Mouse (Mus musculus) G1E (cell line): ENCODE data around the gene Mtus2. TPM values are rescaled to one million over a fixed set of nuclear protein-coding genes. Genes with fewer than 3 reads are reported as not detected.

Source experiments
- ATAC-seq: 2 replicates; pipeline ENCODE4 v1.8.0; 2016; ENCODE audit warnings: mild to moderate bottlenecking; ENCODE audit not compliant: insufficient number of reproducible peaks, poor library complexity, low FRiP score, severe bottlenecking; ENCODE audit errors: extremely low read depth
- DNase-seq: peaks from one replicate; pipeline ENCODE4 v3.0.0; 2012; ENCODE audit warnings: low spot score
- H3K27me3 ChIP-seq: 2 replicates; pipeline ENCODE4 v1.6.1; 2012; ENCODE audit warnings: mild to moderate bottlenecking, low read length, inconsistent platforms; ENCODE audit not compliant: insufficient read depth
- H3K36me3 ChIP-seq: replicated peaks from 2 replicates; pipeline ENCODE3; 2012; ENCODE audit warnings: mild to moderate bottlenecking, inconsistent platforms
- H3K4me1 ChIP-seq: 2 replicates; pipeline ENCODE4 v1.6.1; 2012; ENCODE audit warnings: low read depth, low read length, inconsistent platforms, mixed read lengths; ENCODE audit not compliant: insufficient read depth
- H3K4me3 ChIP-seq: 2 replicates; pipeline ENCODE4 v1.5.1; 2012; ENCODE audit warnings: low read depth, mild to moderate bottlenecking, inconsistent platforms, low read length, moderate library complexity, mixed read lengths
- H3K9me3 ChIP-seq: replicated peaks from 2 replicates; pipeline ENCODE4 v1.6.1; 2012; ENCODE audit warnings: inconsistent platforms
- CTCF ChIP-seq: IDR thresholded peaks from 2 replicates; pipeline ENCODE4 v1.5.1; 2012; ENCODE audit warnings: low read depth, low read length, inconsistent platforms, mixed read lengths
- GATA1 ChIP-seq: IDR thresholded peaks from 2 replicates; pipeline ENCODE4 v1.6.1; 2012; ENCODE audit warnings: borderline replicate concordance, low read length, inconsistent platforms, mixed read lengths
- GATA2 ChIP-seq: IDR thresholded peaks from 2 replicates; pipeline ENCODE4 v1.6.1; 2012; ENCODE audit warnings: low read depth, low read length, inconsistent platforms, borderline replicate concordance
- POLR2AphosphoS5 ChIP-seq: IDR thresholded peaks from 2 replicates; pipeline ENCODE4 v1.6.1; 2012; ENCODE audit warnings: low read depth, low read length, inconsistent platforms; ENCODE audit not compliant: insufficient replicate concordance
- TAL1 ChIP-seq: conservative IDR thresholded peaks from 2 replicates; pipeline ENCODE4 v1.6.1; 2012; ENCODE audit warnings: low read depth, low read length, inconsistent platforms, mixed read lengths
- polyA plus RNA-seq: library from polyadenylated mRNA; stranded (reverse); fragments of >175 nt; gene quantifications from 2 replicates; pipeline ENCODE4 v1.2.3, GENCODE M21; 2012
- total RNA-seq, 2 experiments: library from RNA; stranded (forward) in 1 of 2; stranded (reverse) in 1 of 2; fragments of 200-1000 nt in 1 of 2; fragments of >200 nt in 1 of 2; fragmentation: Nextera tagmentation in 1 of 2; gene quantifications; 2 replicates each; pipeline ENCODE4 v1.2.3; 2014 to 2017

Gene Mtus2
- total and polyA plus RNA-seq, 3 experiments, result 1.1 TPM; not detected in 2

DNA sequence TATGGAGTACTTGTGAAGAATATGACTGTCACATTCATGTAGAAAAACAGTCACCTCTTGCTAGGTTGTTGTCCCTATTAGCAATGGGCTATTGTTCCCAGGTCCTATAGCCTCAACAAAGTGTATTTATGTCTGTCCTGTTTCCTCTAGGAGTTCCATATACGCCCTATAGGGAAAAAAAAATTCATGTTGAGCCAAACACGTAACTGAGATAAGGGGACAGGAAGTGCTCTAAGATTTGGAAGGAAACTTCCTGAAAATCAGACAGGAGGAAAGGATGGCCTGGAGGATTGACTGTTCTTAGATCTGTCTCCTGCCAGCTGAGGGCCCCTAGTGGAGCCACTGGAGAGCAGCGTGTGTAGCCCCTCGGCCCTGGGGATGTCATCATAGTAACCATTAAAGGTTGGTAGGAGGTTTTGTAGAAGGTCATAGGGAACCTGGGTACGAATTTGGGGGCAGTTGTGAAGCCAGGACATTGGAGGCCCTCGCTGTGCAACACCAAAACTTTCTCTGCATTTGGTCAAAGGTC lies 42.0 kb upstream of the Mtus2 start:
- no peaks in the 10 kb centered on the region for H3K36me3 ChIP-seq
- no peak overlapping the region for H3K4me3 ChIP-seq
- DNase-seq (no peak), ATAC-seq (no peak)
- TF ChIP-seq CTCF, result no peak
- no peak for TF ChIP-seq TAL1
- H3K9me3 ChIP-seq, result peaks cover 2% of the 10 kb centered on the region; the same call in 1 of the 2 replicates
- peaks cover 20% of the 10 kb centered on the region for H3K4me1 ChIP-seq
- 0 out of 2 replicates have a peak, but pooled peaks cover 5% of the 10 kb centered on the region for H3K27me3 ChIP-seq

DNA sequence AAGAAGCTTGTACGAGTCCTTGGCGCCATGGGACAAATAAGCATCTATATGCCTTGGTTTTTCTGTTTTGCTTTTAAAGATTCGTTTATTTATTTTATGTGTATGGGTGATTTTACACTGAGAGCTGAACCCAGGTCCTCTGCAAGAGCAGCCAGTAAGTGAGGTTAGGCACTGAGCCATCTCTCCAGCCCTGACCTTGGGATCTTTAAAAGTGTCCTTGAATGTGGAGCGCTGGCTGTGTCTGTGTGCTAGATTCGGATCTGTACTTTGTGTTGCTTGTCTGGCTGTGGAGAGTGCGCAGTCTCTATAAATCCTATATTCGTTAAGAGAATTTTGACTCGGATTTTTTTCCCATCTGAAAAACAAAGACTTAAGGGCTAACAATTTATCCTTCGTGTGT lies 40.9 kb upstream of the Mtus2 start:
- H3K4me3 ChIP-seq, result no peak overlapping the region
- H3K27me3 ChIP-seq, result peaks cover 7% of the 10 kb centered on the region; the same call in 1 of the 2 replicates
- DNase-seq (no peak), ATAC-seq (no peak)
- TF ChIP-seq GATA2, result no peak
- peaks cover 20% of the 10 kb centered on the region for H3K4me1 ChIP-seq
- no peaks in the 10 kb centered on the region for H3K36me3 ChIP-seq
- H3K9me3 ChIP-seq, result peaks cover under 1% of the 10 kb centered on the region; the same call in 1 of the 2 replicates

DNA sequence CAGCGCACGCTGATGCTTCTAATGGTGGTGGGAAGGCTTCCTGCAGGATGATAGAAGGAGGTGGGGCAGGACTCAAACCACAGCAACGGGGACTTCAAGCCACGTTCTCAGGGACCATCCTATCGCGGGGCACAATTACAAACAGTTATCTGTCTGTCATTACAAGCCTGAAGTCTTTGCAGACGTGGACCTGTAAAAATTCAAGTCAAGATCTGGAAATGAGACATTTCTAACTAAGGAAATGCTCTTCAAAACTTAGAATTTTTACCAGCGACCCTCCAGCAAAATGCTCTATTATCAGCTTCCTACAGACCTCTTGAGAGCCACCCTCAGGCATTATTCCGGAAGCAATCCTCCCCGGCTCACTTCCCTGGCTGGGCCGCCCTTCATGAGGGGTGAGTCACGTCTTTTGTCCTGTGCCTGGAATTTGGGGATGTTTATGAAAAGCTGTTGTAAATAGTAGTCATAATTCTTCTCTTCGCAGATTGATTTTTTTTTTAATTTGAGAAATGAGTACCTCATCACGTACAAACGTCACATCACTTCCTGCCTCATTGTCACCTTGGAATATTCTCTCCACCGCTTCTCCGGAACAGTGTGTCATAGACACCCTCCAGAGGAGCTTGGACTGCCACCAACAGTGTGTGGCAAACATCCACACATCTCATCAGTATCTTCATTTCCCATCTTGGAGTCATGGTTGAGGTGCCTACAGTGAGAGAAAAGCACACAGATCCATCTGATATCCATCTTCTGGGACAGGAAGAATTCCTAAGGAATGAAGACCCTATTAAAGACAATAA lies 38.9 kb upstream of the Mtus2 start:
- TF ChIP-seq POLR2AphosphoS5 (no peak), TAL1 (no peak), GATA2 (no peak), CTCF (no peak), GATA1 (no peak)
- Histone ChIP-seq H3K27me3 (peaks cover 6% of the 10 kb centered on the region; the same call in 1 of the 2 replicates), H3K36me3 (no peaks in the 10 kb centered on the region), H3K4me1 (peaks cover 14% of the 10 kb centered on the region), H3K4me3 (no peak overlapping the region), H3K9me3 (no peaks in the 10 kb centered on the region)
- DNase-seq (no peak), ATAC-seq (no peak)

DNA sequence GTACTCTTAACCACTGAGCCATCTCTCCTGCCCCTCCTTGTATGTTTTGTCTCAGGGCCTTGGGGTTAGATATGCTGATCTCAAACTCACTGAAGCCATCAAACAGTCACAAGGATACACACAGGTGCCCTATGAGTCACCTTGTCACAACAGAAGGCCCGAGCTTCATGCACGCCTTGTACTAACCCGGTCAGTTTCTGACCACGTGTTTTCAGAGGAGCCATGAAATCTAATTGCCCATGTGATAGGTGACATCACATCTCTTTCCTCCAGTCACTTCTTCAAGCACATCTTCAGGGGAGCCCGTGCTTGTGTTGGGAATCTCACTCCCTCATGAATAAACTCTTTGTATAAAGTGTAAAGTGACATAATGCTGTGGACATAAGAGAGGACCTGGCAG lies 32.5 kb upstream of the Mtus2 start:
- no peak for ATAC-seq
- TF ChIP-seq GATA1 (no peak), TAL1 (no peak), GATA2 (no peak), CTCF (no peak), POLR2AphosphoS5 (no peak)
- H3K27me3 ChIP-seq, result peaks cover 3% of the 10 kb centered on the region; the same call in 1 of the 2 replicates
- no peaks in the 10 kb centered on the region for H3K36me3 ChIP-seq
- no peak overlapping the region for H3K4me3 ChIP-seq
- no peaks in the 10 kb centered on the region for H3K9me3 ChIP-seq
- no peaks in the 10 kb centered on the region for H3K4me1 ChIP-seq
- DNase-seq, result no peak

DNA sequence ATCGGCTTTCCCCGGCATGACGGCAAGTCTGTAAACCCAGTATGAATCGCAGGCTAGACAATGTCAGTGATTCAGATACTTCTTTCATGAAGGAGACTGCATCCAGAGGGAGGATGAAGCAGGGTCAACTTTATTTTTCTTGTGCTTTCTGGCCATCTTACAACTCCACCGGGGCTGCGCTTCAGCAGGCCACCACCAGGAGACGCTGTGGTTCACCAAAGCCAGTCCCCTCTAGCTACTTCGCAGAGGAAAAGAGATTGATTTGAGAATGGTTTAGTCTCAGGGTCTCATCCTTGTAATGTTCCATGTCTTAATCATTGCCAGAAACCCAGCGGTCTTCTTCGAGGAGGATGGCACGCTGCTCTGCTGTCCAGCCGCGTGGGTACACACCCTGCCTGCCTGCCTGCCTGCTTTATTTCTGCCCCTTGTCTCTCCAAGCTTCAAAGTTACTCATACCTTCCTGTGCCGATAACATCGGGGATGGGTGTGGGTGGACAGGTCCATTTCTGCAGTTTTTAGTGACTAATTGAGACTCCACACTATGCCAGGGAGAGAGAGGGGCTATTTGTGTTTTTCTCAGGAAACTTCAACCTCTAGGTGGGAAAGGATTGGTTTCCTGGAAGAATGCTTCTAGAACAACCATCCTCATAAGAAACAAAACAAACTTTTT lies 31.1 kb upstream of the Mtus2 start:
- H3K9me3 ChIP-seq, result no peaks in the 10 kb centered on the region
- DNase-seq, result no peak
- no peak for ATAC-seq
- no peak overlapping the region for H3K4me3 ChIP-seq
- TF ChIP-seq POLR2AphosphoS5 (no peak), CTCF (peak; percentile 43; the same call in 1 of the 2 replicates)
- H3K4me1 ChIP-seq, result no peaks in the 10 kb centered on the region
- H3K36me3 ChIP-seq, result no peaks in the 10 kb centered on the region
- no peaks in the 10 kb centered on the region; the same call in 1 of the 2 replicates for H3K27me3 ChIP-seq

DNA sequence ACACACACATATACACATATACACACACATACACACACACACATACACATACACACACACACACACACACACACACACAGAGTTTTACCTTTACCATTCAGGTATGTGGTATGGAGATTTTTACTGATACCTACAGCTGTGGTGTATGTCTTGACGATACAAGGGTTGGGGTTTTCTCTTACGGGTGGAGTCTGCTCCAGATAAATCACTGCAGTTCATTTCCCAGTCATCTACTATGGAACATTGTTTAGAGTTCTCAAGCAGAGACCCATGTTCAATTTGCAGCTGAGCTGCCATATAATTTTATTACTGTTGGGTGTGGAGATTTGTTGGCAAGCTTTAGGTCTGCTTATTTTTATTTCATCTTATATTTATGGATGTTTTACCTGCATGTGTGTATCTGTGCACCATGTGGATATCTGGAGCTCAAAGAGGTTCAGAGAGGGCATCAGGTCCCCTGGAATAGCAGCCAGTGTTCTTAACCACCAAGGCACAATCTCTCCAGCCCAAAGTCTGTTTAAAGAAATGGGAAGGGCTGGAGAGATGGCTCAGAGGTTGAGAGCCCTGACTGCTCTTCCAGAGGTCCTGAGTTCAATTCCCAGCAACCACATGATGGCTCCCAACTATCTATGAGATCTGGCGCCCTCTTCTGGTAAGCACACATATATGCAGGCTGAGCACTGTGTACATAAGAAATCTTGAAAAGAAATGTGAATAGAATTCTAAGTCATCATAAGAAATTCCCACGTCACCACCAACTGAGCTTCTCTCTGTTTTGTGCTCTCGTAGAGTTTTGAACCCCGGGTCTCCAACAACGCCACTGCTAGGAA lies 28.2 kb upstream of the Mtus2 start:
- H3K4me1 ChIP-seq, result no peaks in the 10 kb centered on the region
- ATAC-seq, result no peak
- no peak overlapping the region for H3K4me3 ChIP-seq
- TF ChIP-seq CTCF (0 out of 2 replicates have a peak, but pooled peaks have one; percentile 23), GATA1 (no peak), GATA2 (no peak), TAL1 (no peak), POLR2AphosphoS5 (no peak)
- DNase-seq, result no peak
- no peaks in the 10 kb centered on the region for H3K9me3 ChIP-seq
- H3K27me3 ChIP-seq, result no peaks in the 10 kb centered on the region
- H3K36me3 ChIP-seq, result no peaks in the 10 kb centered on the region
